Mouse (Mus musculus) spleen, adult 2 months (tissue): ENCODE measurements at regions not wholly inside any gene's neighbourhood (a gene's known extent, or its start where the extent isn't known, plus 50 kb on each side); places are given as distances from the start of the nearest gene placed in this dataset.

Experiments
- DNase-seq, 2 experiments: peaks; one replicate each; pipeline versions ENCODE4 v3.0.0 to v3.0.0-alpha.2; 2012 to 2021; ENCODE audit warnings: low spot score in 2 of 2, low read depth in 1 of 2
- H3K27ac ChIP-seq: fragments of 200-500 bp; 2 replicates; pipeline ENCODE4 v1.5.1; 2012; ENCODE audit warnings: low read length, inconsistent platforms; ENCODE audit not compliant: insufficient read depth
- H3K27me3 ChIP-seq: fragments of 200-500 bp; 2 replicates; pipeline ENCODE4 v1.6.1; 2012; ENCODE audit warnings: mild to moderate bottlenecking, moderate library complexity, low read length, inconsistent platforms; ENCODE audit not compliant: control insufficient read depth, insufficient read depth
- H3K36me3 ChIP-seq: fragments of 200-500 bp; 2 replicates; pipeline ENCODE4 v1.6.1; 2012; ENCODE audit warnings: mild to moderate bottlenecking, low read length, inconsistent platforms; ENCODE audit not compliant: control insufficient read depth, insufficient read depth
- H3K4me1 ChIP-seq: fragments of 200-500 bp; 2 replicates; pipeline ENCODE4 v1.6.1; 2011; ENCODE audit warnings: inconsistent platforms; ENCODE audit not compliant: control insufficient read depth, insufficient read depth, insufficient read length
- H3K4me3 ChIP-seq: fragments of 200-500 bp; 2 replicates; pipeline ENCODE4 v1.5.1; 2011; ENCODE audit warnings: mild to moderate bottlenecking, inconsistent platforms; ENCODE audit not compliant: insufficient read depth, insufficient read length; ENCODE audit errors: extremely low read depth
- CTCF ChIP-seq: fragments of 200-500 bp; IDR thresholded peaks from 2 replicates; pipeline ENCODE4 v1.5.1; 2011; ENCODE audit warnings: mild to moderate bottlenecking, inconsistent platforms; ENCODE audit not compliant: insufficient read depth, insufficient read length, insufficient replicate concordance; ENCODE audit errors: extremely low read depth
- POLR2A ChIP-seq: fragments of 200-500 bp; IDR thresholded peaks from 2 replicates; pipeline ENCODE4 v1.6.1; 2011; ENCODE audit warnings: low read depth, low read length, inconsistent platforms
- WGBS: fragments of 180-500 bp; shearing (Covaris S2); methylation state at CpG from one replicate; pipeline ENCODE4 v1.1.7; 2018; 5-methylcytosine and 5-hydroxymethylcytosine counted together

- Histone ChIP-seq H3K27me3 (no peaks in the 10 kb centered on the region), H3K4me1 (no peaks in the 10 kb centered on the region; the same call in 1 of the 2 replicates), H3K27ac (no peak overlapping the region), H3K36me3 (no peaks in the 10 kb centered on the region), H3K4me3 (no peak overlapping the region)
- WGBS: 88% methylated on average over 10 of the region's 10 CpGs
- TF ChIP-seq POLR2A (no peak), CTCF (no peak)
- no peak for DNase-seq
Measured at GRCm38 (mm10) chr2:128245544-128245943, 119.7 kb downstream of the Bcl2l11 start.

DNA sequence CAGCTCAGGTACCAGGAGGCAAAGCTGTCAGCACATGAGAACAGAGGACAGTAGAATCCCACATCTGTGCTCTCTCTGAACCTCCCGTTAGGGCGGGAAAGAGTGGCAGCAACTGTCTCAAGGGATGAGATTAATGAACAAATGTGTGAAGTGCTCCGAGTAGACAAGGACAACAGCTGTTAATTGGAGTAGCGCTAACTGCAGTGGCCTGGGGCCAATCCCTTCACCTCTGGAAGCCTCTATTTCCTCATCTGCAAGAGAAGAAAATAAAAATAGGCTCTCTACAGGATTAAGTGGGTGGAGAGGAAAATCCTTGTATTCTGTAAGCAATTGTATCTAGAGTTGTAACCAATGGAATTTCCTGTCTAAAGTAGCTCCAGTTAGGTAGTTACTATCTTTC is 122.1 kb downstream of the Bcl2l11 start:
- no peak overlapping the region for H3K4me3 ChIP-seq
- WGBS: 91% methylated on average over 4 of the region's 4 CpGs
- H3K36me3 ChIP-seq: no peaks in the 10 kb centered on the region
- no peaks in the 10 kb centered on the region; the same call in 1 of the 2 replicates for H3K4me1 ChIP-seq
- DNase-seq: no peak
- H3K27ac ChIP-seq: no peak overlapping the region
- H3K27me3 ChIP-seq: no peaks in the 10 kb centered on the region
- TF ChIP-seq CTCF: no peak
- TF ChIP-seq POLR2A: no peak

DNA sequence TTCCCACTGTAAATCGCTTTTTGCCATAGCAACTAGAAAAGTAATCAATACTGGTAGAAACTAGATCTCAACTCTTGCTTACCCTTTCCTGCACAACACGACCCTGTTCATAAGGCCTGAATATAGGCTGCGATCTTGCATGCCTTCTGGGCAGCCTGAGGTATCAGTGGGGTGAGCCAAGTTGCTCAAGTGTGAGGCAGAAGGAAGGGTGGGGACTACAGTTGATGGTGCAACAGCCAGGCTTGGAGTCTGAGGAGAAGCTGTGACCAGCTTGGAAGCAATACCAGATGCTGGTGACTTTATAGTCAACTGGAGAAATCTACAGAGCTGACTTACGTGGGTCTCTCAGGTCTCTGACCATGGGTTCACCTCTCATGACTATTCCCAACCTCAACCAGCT is 123.3 kb downstream of the Bcl2l11 start:
- no peak overlapping the region for H3K27ac ChIP-seq
- no peaks in the 10 kb centered on the region for H3K4me1 ChIP-seq
- no peaks in the 10 kb centered on the region for H3K36me3 ChIP-seq
- H3K4me3 ChIP-seq: no peak overlapping the region
- TF ChIP-seq POLR2A: no peak
- TF ChIP-seq CTCF: no peak
- no peaks in the 10 kb centered on the region for H3K27me3 ChIP-seq
- 89% methylated on average over 4 of the region's 4 CpGs for WGBS
- DNase-seq: no peak

DNA sequence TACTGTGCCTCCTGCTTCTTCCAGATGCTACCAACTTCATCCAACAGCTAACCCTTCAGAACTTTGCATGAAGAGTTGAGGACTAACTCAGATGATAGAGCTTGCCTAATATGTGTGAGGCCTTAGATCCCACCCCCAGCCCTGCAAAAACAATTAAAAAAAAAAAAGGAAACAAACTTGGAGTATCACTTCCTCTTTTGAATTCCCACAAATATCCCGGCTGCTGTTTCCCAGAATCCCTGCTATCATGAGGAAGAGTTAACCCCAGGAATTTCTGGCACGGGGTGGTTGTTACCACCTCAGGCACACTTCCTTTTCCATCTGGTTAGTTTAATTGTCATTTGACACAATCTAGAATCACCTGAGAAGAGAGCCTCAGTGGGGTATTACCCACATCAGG is 123.8 kb downstream of the Bcl2l11 start:
- no peaks in the 10 kb centered on the region for H3K4me1 ChIP-seq
- no peak overlapping the region for H3K27ac ChIP-seq
- no peak overlapping the region for H3K4me3 ChIP-seq
- no peak for DNase-seq
- 63% methylated on average over 2 of the region's 2 CpGs for WGBS
- TF ChIP-seq POLR2A (no peak), CTCF (no peak)
- H3K27me3 ChIP-seq: no peaks in the 10 kb centered on the region
- H3K36me3 ChIP-seq: no peaks in the 10 kb centered on the region

- DNase-seq: peak in 1 of 2 experiments; percentile 2
- H3K4me1 ChIP-seq: no peaks in the 10 kb centered on the region
- 43% methylated on average over 4 of the region's 4 CpGs for WGBS
- H3K36me3 ChIP-seq: no peaks in the 10 kb centered on the region
- no peak overlapping the region for H3K4me3 ChIP-seq
- no peaks in the 10 kb centered on the region for H3K27me3 ChIP-seq
- no peak overlapping the region for H3K27ac ChIP-seq
- TF ChIP-seq CTCF (no peak), POLR2A (no peak)
Measured at GRCm38 (mm10) chr2:128250841-128251240, 125.0 kb downstream of the Bcl2l11 start.

DNA sequence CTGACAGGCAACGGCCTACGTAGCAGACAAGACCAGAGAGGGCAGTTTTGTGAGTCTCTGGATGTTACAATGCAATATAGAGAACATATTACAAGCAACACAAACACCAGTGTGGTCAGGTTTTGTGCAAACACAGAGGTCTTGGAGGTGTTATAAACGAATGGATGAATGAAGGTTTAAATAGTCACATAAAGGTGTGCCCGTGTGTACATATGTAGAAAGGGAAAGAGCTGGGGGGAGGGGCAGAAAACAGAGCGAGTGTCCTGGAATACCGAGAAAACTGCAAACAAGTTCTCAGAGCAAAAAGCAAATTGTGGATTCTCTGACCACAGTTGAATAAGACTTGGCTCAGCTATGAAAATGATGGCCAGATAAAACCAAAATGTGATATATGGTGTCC is 130.8 kb downstream of the Bcl2l11 start:
- no peaks in the 10 kb centered on the region for H3K27me3 ChIP-seq
- no peaks in the 10 kb centered on the region for H3K36me3 ChIP-seq
- no peak for TF ChIP-seq POLR2A
- TF ChIP-seq CTCF: no peak
- H3K4me3 ChIP-seq: no peak overlapping the region
- H3K4me1 ChIP-seq: no peaks in the 10 kb centered on the region
- 88% methylated on average over 6 of the region's 6 CpGs for WGBS
- no peak overlapping the region for H3K27ac ChIP-seq
- DNase-seq: no peak

DNA sequence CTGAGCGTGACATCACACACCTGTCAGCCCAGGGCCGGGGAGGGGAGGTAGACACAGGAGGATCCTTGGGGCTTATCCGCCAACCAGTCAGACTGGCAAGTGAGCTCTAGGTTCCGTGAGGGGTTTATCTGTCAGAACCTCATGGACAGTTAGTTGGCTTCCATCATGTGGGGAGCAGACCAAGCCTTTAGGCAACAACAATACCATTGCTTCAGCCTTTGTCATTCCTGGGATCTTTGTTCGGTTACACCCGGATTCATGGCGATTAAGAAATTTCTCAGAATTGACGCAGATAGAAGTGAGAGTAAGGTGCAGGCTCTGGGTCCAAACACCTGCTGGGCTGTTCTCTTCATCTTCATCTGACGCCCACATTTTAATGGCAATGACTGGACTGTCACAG is 131.4 kb downstream of the Bcl2l11 start:
- WGBS: 92% methylated on average over 9 of the region's 9 CpGs
- Histone ChIP-seq H3K27me3 (no peaks in the 10 kb centered on the region), H3K36me3 (no peaks in the 10 kb centered on the region), H3K4me1 (no peaks in the 10 kb centered on the region), H3K27ac (no peak overlapping the region), H3K4me3 (no peak overlapping the region)
- TF ChIP-seq CTCF (no peak), POLR2A (no peak)
- DNase-seq: no peak
